Mouse (Mus musculus) cerebellum, adult 11-12 months (tissue): Measurements from ENCODE around the gene Notum.
"Not testable (repeated sequence)": the region's sequence is repeated elsewhere in the genome, so short reads cannot be mapped to it uniquely, and the experiment has no call there.

Experiments used
- DNase-seq: peaks from one replicate; pipeline ENCODE4 v3.0.0; 2022

Gene Notum

GRCm38 (mm10) chr11:120661076-120661460 lies at the start of gene Notum:
Gene Notum, minus strand, starts transcription at chr11:120661175.
- DNase-seq = no peak

GRCm38 (mm10) chr11:120710672-120711071 lies 49.7 kb upstream of the Notum start:
- no peak for DNase-seq

- no peak for DNase-seq
Observed at GRCm38 (mm10) chr11:120709551-120709950, 48.6 kb upstream of the Notum start.

- DNase-seq = no peak
Observed at GRCm38 (mm10) chr11:120707969-120708368, 47.0 kb upstream of the Notum start.

- no peak for DNase-seq
Observed at GRCm38 (mm10) chr11:120707225-120707624, 46.2 kb upstream of the Notum start.

GRCm38 (mm10) chr11:120706120-120706519 lies 45.1 kb upstream of the Notum start:
- no peak for DNase-seq

GRCm38 (mm10) chr11:120704486-120705325 lies 43.7 kb upstream of the Notum start:
- no peak for DNase-seq

GRCm38 (mm10) chr11:120703696-120704454 lies 42.9 kb upstream of the Notum start:
- DNase-seq = no peak

GRCm38 (mm10) chr11:120697741-120698140 lies 36.8 kb upstream of the Notum start:
- DNase-seq = no peak

GRCm38 (mm10) chr11:120696568-120696967 lies 35.6 kb upstream of the Notum start:
- no peak for DNase-seq

- no peak for DNase-seq
Observed at GRCm38 (mm10) chr11:120695641-120696040, 34.7 kb upstream of the Notum start.

- no peak for DNase-seq
Observed at GRCm38 (mm10) chr11:120695184-120695583, 34.2 kb upstream of the Notum start.

- DNase-seq = no peak
Observed at GRCm38 (mm10) chr11:120693461-120693860, 32.5 kb upstream of the Notum start.

- DNase-seq = no peak
Observed at GRCm38 (mm10) chr11:120692471-120693011, 31.6 kb upstream of the Notum start.

GRCm38 (mm10) chr11:120689365-120689764 lies 28.4 kb upstream of the Notum start:
- DNase-seq = no peak

GRCm38 (mm10) chr11:120686650-120687272 lies 25.8 kb upstream of the Notum start:
- no peak for DNase-seq

- no peak for DNase-seq
Observed at GRCm38 (mm10) chr11:120684660-120685059, 23.7 kb upstream of the Notum start.

GRCm38 (mm10) chr11:120684086-120684485 lies 23.1 kb upstream of the Notum start:
- no peak for DNase-seq

GRCm38 (mm10) chr11:120683536-120683935 lies 22.6 kb upstream of the Notum start:
- DNase-seq = no peak

- no peak for DNase-seq
Observed at GRCm38 (mm10) chr11:120682683-120683082, 21.7 kb upstream of the Notum start.

- no peak for DNase-seq
Observed at GRCm38 (mm10) chr11:120679909-120680308, 18.9 kb upstream of the Notum start.

GRCm38 (mm10) chr11:120676951-120677350 lies 16.0 kb upstream of the Notum start:
- DNase-seq = no peak

- not testable (repeated sequence) for DNase-seq
Observed at GRCm38 (mm10) chr11:120675875-120676274, 14.9 kb upstream of the Notum start.
